Mouse (Mus musculus): ENCODE measurements at regions not wholly inside any gene's neighbourhood (a gene's known extent, or its start where the extent isn't known, plus 50 kb on each side); places are given as distances from the start of the nearest gene placed in this dataset.

GRCm38 (mm10) chr11:8030119-8030518, 634.2 kb downstream of the Tns3 start:
- no peak for TF ChIP-seq CTCF (IDR thresholded peaks at IDR 0.05; ENCODE audit: extremely low read depth, insufficient read depth, low read length)
- TF ChIP-seq POLR2A (IDR thresholded peaks at IDR 0.05; ENCODE audit: extremely low read depth, insufficient read depth, low read length): no peak
